Mouse (Mus musculus) CH12.LX (cell line): ENCODE data around the gene Bhlhe41. TPM values are rescaled to one million over a fixed set of nuclear protein-coding genes. Genes with fewer than 3 reads are reported as not detected.

Source experiments
- DNase-seq: peaks from one replicate; pipeline ENCODE4 v3.0.0-alpha.2; 2013; ENCODE audit errors: extremely low read depth
- H3K27ac ChIP-seq: 2 replicates; pipeline ENCODE4 v1.5.1; 2012; ENCODE audit warnings: low read depth, mild to moderate bottlenecking, control low read depth, moderate library complexity; ENCODE audit not compliant: insufficient read depth
- H3K27me3 ChIP-seq: replicated peaks from 2 replicates; pipeline ENCODE3; 2012; ENCODE audit warnings: inconsistent platforms
- H3K36me3 ChIP-seq, 2 experiments: replicated peaks in 1 of 2; 2 replicates each; pipeline versions ENCODE3 to v1.6.1; 2012; ENCODE audit warnings: inconsistent platforms in 1 of 2, low read length in 1 of 2, mild to moderate bottlenecking in 1 of 2, mixed read lengths in 1 of 2, moderate library complexity in 1 of 2; ENCODE audit not compliant: control insufficient read depth in 1 of 2, insufficient read depth in 1 of 2
- H3K4me1 ChIP-seq, 2 experiments: 2 replicates each; pipeline ENCODE4 v1.6.1; 2012; ENCODE audit warnings: inconsistent platforms in 1 of 2, moderate library complexity in 1 of 2; ENCODE audit not compliant: insufficient read depth in 2 of 2, control insufficient read depth in 1 of 2
- H3K4me2 ChIP-seq: 2 replicates; pipeline ENCODE4 v1.6.1; 2012; ENCODE audit warnings: low read depth, mild to moderate bottlenecking, control low read depth; ENCODE audit not compliant: poor library complexity, insufficient read depth, severe bottlenecking
- H3K4me3 ChIP-seq, 3 experiments: fragments of 150-350 bp in 1 of 3; sonication (generic) in 1 of 3; replicated peaks in 1 of 3; 2 replicates each; pipeline versions ENCODE3 to v1.5.1; 2011 to 2012; ENCODE audit warnings: low read depth in 2 of 3, low read length in 2 of 3, mild to moderate bottlenecking in 2 of 3, moderate library complexity in 2 of 3, control low read depth in 1 of 3, improper control_type of control experiment in 1 of 3, inconsistent platforms in 1 of 3, mixed read lengths in 1 of 3; ENCODE audit not compliant: poor library complexity in 1 of 3
- H3K79me2 ChIP-seq: replicated peaks from 2 replicates; pipeline ENCODE4 v1.6.1; 2012; ENCODE audit warnings: mild to moderate bottlenecking, moderate library complexity; ENCODE audit not compliant: control insufficient read depth, poor library complexity, insufficient read depth, severe bottlenecking; ENCODE audit errors: extremely low read depth
- H3K9ac ChIP-seq: 2 replicates; pipeline ENCODE4 v1.6.1; 2012; ENCODE audit warnings: low read depth, mild to moderate bottlenecking, control low read depth, moderate library complexity; ENCODE audit not compliant: insufficient read depth
- H3K9me3 ChIP-seq: replicated peaks from 2 replicates; pipeline ENCODE3; 2012; ENCODE audit warnings: low read length, inconsistent platforms, mixed read lengths
- BHLHE40 ChIP-seq: IDR thresholded peaks from 2 replicates; pipeline ENCODE4 v1.6.1; 2011; ENCODE audit warnings: mild to moderate bottlenecking, low read depth, low read length, improper control_type of control experiment
- CHD1 ChIP-seq: IDR thresholded peaks from 2 replicates; pipeline ENCODE4 v1.6.1; 2012; ENCODE audit warnings: low read depth, low read length, improper control_type of control experiment, inconsistent platforms
- CHD2 ChIP-seq: IDR thresholded peaks from 2 replicates; pipeline ENCODE4 v1.6.1; 2011; ENCODE audit warnings: low read length, improper control_type of control experiment
- CTCF ChIP-seq, 2 experiments: IDR thresholded peaks in 1 of 2; conservative IDR thresholded peaks in 1 of 2; 2 replicates each; pipeline ENCODE4 v1.5.1; 2011 to 2012; ENCODE audit warnings: low read depth in 2 of 2, low read length in 2 of 2, improper control_type of control experiment in 1 of 2, inconsistent platforms in 1 of 2, mild to moderate bottlenecking in 1 of 2, moderate library complexity in 1 of 2
- E2F4 ChIP-seq: IDR thresholded peaks from 2 replicates; pipeline ENCODE4 v1.6.1; 2011; ENCODE audit warnings: low read depth, low read length, improper control_type of control experiment; ENCODE audit not compliant: insufficient replicate concordance
- ELF1 ChIP-seq: IDR thresholded peaks from 2 replicates; pipeline ENCODE4 v1.6.1; 2014; ENCODE audit warnings: low read depth, mild to moderate bottlenecking, inconsistent platforms, low read length, improper control_type of control experiment
- EP300 ChIP-seq: IDR thresholded peaks from 2 replicates; pipeline ENCODE4 v1.6.1; 2011; ENCODE audit warnings: low read length, improper control_type of control experiment
- ETS1 ChIP-seq: conservative IDR thresholded peaks from 2 replicates; pipeline ENCODE4 v1.6.1; 2012; ENCODE audit warnings: low read depth, mild to moderate bottlenecking, inconsistent platforms, low read length, improper control_type of control experiment, moderate library complexity
- GABPA ChIP-seq: IDR thresholded peaks from 2 replicates; pipeline ENCODE4 v1.6.1; 2012; ENCODE audit warnings: low read depth, low read length, improper control_type of control experiment, inconsistent platforms; ENCODE audit not compliant: insufficient replicate concordance
- HCFC1 ChIP-seq: IDR thresholded peaks from 2 replicates; pipeline ENCODE4 v1.6.1; 2012; ENCODE audit warnings: low read depth, mild to moderate bottlenecking, inconsistent platforms, low read length, improper control_type of control experiment
- IRF4 ChIP-seq: IDR thresholded peaks from 2 replicates; pipeline ENCODE4 v1.6.1; 2014; ENCODE audit warnings: low read depth, mild to moderate bottlenecking, inconsistent platforms, low read length, improper control_type of control experiment
- KAT2A ChIP-seq: IDR thresholded peaks from 2 replicates; pipeline ENCODE4 v1.6.1; 2012; ENCODE audit warnings: low read length, improper control_type of control experiment, inconsistent platforms; ENCODE audit not compliant: insufficient replicate concordance
- MAFK ChIP-seq: IDR thresholded peaks from 2 replicates; pipeline ENCODE4 v1.6.1; 2011; ENCODE audit warnings: low read length, improper control_type of control experiment; ENCODE audit not compliant: insufficient replicate concordance
- MAX ChIP-seq: IDR thresholded peaks from 2 replicates; pipeline ENCODE4 v1.6.1; 2011; ENCODE audit warnings: low read length, improper control_type of control experiment
- MAZ ChIP-seq: IDR thresholded peaks from 2 replicates; pipeline ENCODE4 v1.6.1; 2012; ENCODE audit warnings: low read depth, mild to moderate bottlenecking, inconsistent platforms, low read length, improper control_type of control experiment, moderate library complexity
- MEF2A ChIP-seq: IDR thresholded peaks from 2 replicates; pipeline ENCODE4 v1.6.1; 2014; ENCODE audit warnings: low read depth, mild to moderate bottlenecking, inconsistent platforms, low read length, improper control_type of control experiment, borderline replicate concordance
- MXI1 ChIP-seq: IDR thresholded peaks from 2 replicates; pipeline ENCODE4 v1.6.1; 2011; ENCODE audit warnings: mild to moderate bottlenecking, low read depth, low read length, improper control_type of control experiment
- MYC ChIP-seq: IDR thresholded peaks from 2 replicates; pipeline ENCODE4 v1.6.1; 2011; ENCODE audit warnings: low read depth, mild to moderate bottlenecking, improper control_type of control experiment, low read length
- NELFE ChIP-seq: IDR thresholded peaks from 2 replicates; pipeline ENCODE4 v1.6.1; 2011; ENCODE audit warnings: low read depth, low read length, improper control_type of control experiment
- NRF1 ChIP-seq: IDR thresholded peaks from 2 replicates; pipeline ENCODE4 v1.6.1; 2014; ENCODE audit warnings: low read depth, mild to moderate bottlenecking, inconsistent platforms, low read length, improper control_type of control experiment, moderate library complexity
- POLR2A ChIP-seq: IDR thresholded peaks from 2 replicates; pipeline ENCODE4 v1.6.1; 2011; ENCODE audit warnings: low read depth, mild to moderate bottlenecking, improper control_type of control experiment, low read length
- POLR2AphosphoS2 ChIP-seq: IDR thresholded peaks from 2 replicates; pipeline ENCODE4 v1.6.1; 2011; ENCODE audit warnings: low read depth, low read length, improper control_type of control experiment
- RAD21 ChIP-seq: IDR thresholded peaks from 2 replicates; pipeline ENCODE4 v1.6.1; 2011; ENCODE audit warnings: low read depth, mild to moderate bottlenecking, low read length, improper control_type of control experiment, moderate library complexity
- RCOR1 ChIP-seq: conservative IDR thresholded peaks from 2 replicates; pipeline ENCODE4 v1.6.1; 2012; ENCODE audit warnings: low read depth, mild to moderate bottlenecking, inconsistent platforms, low read length, improper control_type of control experiment
- SIN3A ChIP-seq: IDR thresholded peaks from 2 replicates; pipeline ENCODE4 v1.6.1; 2012; ENCODE audit warnings: low read length, improper control_type of control experiment, inconsistent platforms
- TBP ChIP-seq: conservative IDR thresholded peaks from 2 replicates; pipeline ENCODE4 v1.6.1; 2011; ENCODE audit warnings: low read depth, low read length, improper control_type of control experiment
- TCF12 ChIP-seq: IDR thresholded peaks from 2 replicates; pipeline ENCODE4 v1.6.1; 2014; ENCODE audit warnings: low read depth, mild to moderate bottlenecking, inconsistent platforms, low read length, improper control_type of control experiment
- UBTF ChIP-seq: IDR thresholded peaks from 2 replicates; pipeline ENCODE4 v1.6.1; 2012; ENCODE audit warnings: low read depth, mild to moderate bottlenecking, inconsistent platforms, low read length, improper control_type of control experiment, moderate library complexity
- USF1 ChIP-seq: IDR thresholded peaks from 2 replicates; pipeline ENCODE4 v1.6.1; 2014; ENCODE audit warnings: low read depth, mild to moderate bottlenecking, inconsistent platforms, low read length, improper control_type of control experiment
- USF2 ChIP-seq: conservative IDR thresholded peaks from 2 replicates; pipeline ENCODE4 v1.6.1; 2011; ENCODE audit warnings: low read depth, low read length, improper control_type of control experiment
- ZC3H11A ChIP-seq: IDR thresholded peaks from 2 replicates; pipeline ENCODE4 v1.6.1; 2012; ENCODE audit warnings: low read depth, mild to moderate bottlenecking, inconsistent platforms, low read length, improper control_type of control experiment
- ZMIZ1 ChIP-seq: IDR thresholded peaks from 2 replicates; pipeline ENCODE4 v1.6.1; 2012; ENCODE audit warnings: low read depth, mild to moderate bottlenecking, inconsistent platforms, low read length, improper control_type of control experiment
- ZNF384 ChIP-seq: IDR thresholded peaks from 2 replicates; pipeline ENCODE4 v1.6.1; 2012; ENCODE audit warnings: low read depth, low read length, improper control_type of control experiment, inconsistent platforms
- dilution Hi-C: fragments of 300-500 bp; cut with MboI; formaldehyde crosslinking; loops from 2 replicates; pipeline ENCODE4 v1.14.3; 2020; ENCODE audit warnings: low sequenced_read_pairs; ENCODE audit not compliant: extremely low pct_unique_long_range_greater_than_20kb, extremely low pct_ligation_motif_present
- in situ Hi-C: fragments of 300-500 bp; cut with MboI; formaldehyde crosslinking; loops from 3 replicates; pipeline ENCODE4 v1.14.3; 2019; ENCODE audit warnings: low sequenced_read_pairs, low pct_ligation_motif_present, low pct_unique_long_range_greater_than_20kb, mixed read lengths
- polyA plus RNA-seq: library from polyadenylated mRNA; unstranded; fragments of >175 nt; gene quantifications from 2 replicates; pipeline ENCODE4 v1.2.1, GENCODE M21; 2012; ENCODE audit warnings: low read depth; ENCODE audit not compliant: insufficient read length
- total RNA-seq, 2 experiments: library from RNA; depleted of rRNA; stranded (reverse); fragments of 300-350 nt in 1 of 2; fragments of >200 nt in 1 of 2; gene quantifications; 2 replicates each; pipeline ENCODE4 v1.2.3; 2012 to 2014

Bhlhe41 gene
- 12.6 and 19.1 TPM in 2 replicates for total RNA-seq (2012; rRNA removed)
- total RNA-seq (2014; rRNA removed) = 11.9 and 12.5 TPM in 2 replicates
- polyA plus RNA-seq = 105 and 110 TPM in 2 replicates

DNA sequence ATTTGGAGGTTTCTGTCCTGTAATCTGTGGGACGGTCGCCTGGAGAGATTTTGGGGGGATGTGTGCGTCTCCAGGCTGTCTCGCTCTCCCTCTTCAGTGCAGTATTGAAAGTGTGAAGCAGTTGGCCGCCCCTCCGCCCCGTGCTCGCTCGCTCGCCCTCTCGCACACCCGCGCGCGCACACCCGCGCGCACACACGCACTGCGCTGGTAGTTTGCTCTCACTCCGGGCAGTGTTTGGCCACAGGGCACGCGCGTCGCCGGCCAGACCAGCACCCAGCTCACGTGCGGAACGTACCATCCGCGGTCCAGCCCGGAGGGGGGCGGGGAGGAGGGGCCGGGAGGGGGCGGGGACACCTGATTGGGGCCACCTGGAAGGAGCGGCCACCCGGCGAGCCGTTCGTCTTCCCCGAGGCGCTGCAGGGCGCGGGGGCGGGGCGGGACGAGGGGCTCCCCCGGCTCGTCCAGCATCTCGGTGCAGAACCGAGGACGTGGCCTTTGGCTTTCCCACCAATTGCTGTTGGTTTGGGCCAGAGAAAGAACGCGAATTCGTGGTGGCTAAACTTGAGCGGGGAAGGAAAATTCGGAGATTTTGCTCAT, at the start of gene Bhlhe41:
Bhlhe41 (minus strand) TSS at position 270 of the 597 bp plus-strand sequence.
- DNase-seq = peak; percentile 89
- Histone ChIP-seq H3K79me2 (peaks cover 42% of the 10 kb centered on the region), H3K4me3 (peak within 1 kb of the TSS; percentile 75 to 92 (median 82)), H3K27ac (peak within 1 kb of the TSS; percentile 88), H3K27me3 (no peaks in the 10 kb centered on the region), H3K9me3 (no peaks in the 10 kb centered on the region), H3K4me1 (peaks cover 4 to 20% of the 10 kb centered on the region in 2 experiments; a peak in 3 of 4 replicates), H3K4me2 (peak within 1 kb of the TSS; percentile 70), H3K9ac (peak within 1 kb of the TSS; percentile 67), H3K36me3 (peaks cover 0 to 21% of the 10 kb centered on the region in 2 experiments)
- dilution Hi-C loops = no loop called here
- TF ChIP-seq GABPA = no peak
- TF ChIP-seq RCOR1 = peak; percentile 88
- peak; percentile 99 for TF ChIP-seq BHLHE40
- peak; percentile 83 for TF ChIP-seq UBTF
- peak; percentile 89 for TF ChIP-seq ETS1
- TF ChIP-seq ZNF384 = no peak
- peak; percentile 68 for TF ChIP-seq POLR2A
- peak; percentile 51; the same call in 1 of the 2 replicates for TF ChIP-seq ZMIZ1
- TF ChIP-seq IRF4 = peak; percentile 81
- no peak for TF ChIP-seq E2F4
- peak; percentile 94 for TF ChIP-seq TCF12
- 0 out of 2 replicates have a peak, but pooled peaks have one; percentile 64 for TF ChIP-seq TBP
- peak; percentile 55; the same call in 1 of the 2 replicates for TF ChIP-seq CHD2
- 0 out of 2 replicates have a peak, but pooled peaks have one; percentile 48 for TF ChIP-seq HCFC1
- no peak; the same call in 1 of the 2 replicates for TF ChIP-seq MAFK
- TF ChIP-seq NELFE = peak; percentile 39; the same call in 1 of the 2 replicates
- TF ChIP-seq MEF2A = peak; percentile 80; the same call in 1 of the 2 replicates
- peak; percentile 75; the same call in 1 of the 2 replicates for TF ChIP-seq SIN3A
- TF ChIP-seq MXI1 = peak; percentile 84
- no peak; the same call in 1 of the 2 replicates for TF ChIP-seq RAD21
- peak; percentile 80 for TF ChIP-seq MAZ
- TF ChIP-seq CTCF (conservative IDR thresholded peaks at IDR 0.05 in 1 of 2, IDR thresholded peaks at IDR 0.05 in 1 of 2; ENCODE audit: low read depth in 2 of 2, low read length in 2 of 2) = no peak
- TF ChIP-seq POLR2AphosphoS2 = 0 out of 2 replicates have a peak, but pooled peaks have one; percentile 57
- TF ChIP-seq ELF1 = peak; percentile 44
- TF ChIP-seq EP300 = no peak
- peak; percentile 80 for TF ChIP-seq NRF1
- peak; percentile 27; the same call in 1 of the 2 replicates for TF ChIP-seq USF1
- TF ChIP-seq MAX = peak; percentile 86
- no peak for TF ChIP-seq KAT2A
- peak; percentile 94 for TF ChIP-seq CHD1
- no peak for TF ChIP-seq ZC3H11A
- TF ChIP-seq MYC = peak; percentile 47; the same call in 1 of the 2 replicates
- no peak for TF ChIP-seq USF2
- in situ Hi-C loops = no loop called here
